Mouse (Mus musculus): ENCODE measurements at regions not wholly inside any gene's neighbourhood (a gene's known extent, or its start where the extent isn't known, plus 50 kb on each side); places are given as distances from the start of the nearest gene placed in this dataset.

- DNase-seq: no peak
Observed at GRCm38 (mm10) chr10:8943698-8944097, 57.8 kb upstream of the Sash1 start.

GRCm38 (mm10) chr10:8942967-8943471 is 57.1 kb upstream of the Sash1 start:
- DNase-seq: no peak

- peak; percentile 59 to 73 for DNase-seq
Observed at GRCm38 (mm10) chr10:8936369-8936768, 50.5 kb upstream of the Sash1 start.
